Mouse (Mus musculus): ENCODE measurements at regions not wholly inside any gene's neighbourhood (a gene's known extent, or its start where the extent isn't known, plus 50 kb on each side); places are given as distances from the start of the nearest gene placed in this dataset.
"Not testable (repeated sequence)": the region's sequence is repeated elsewhere in the genome, so short reads cannot be mapped to it uniquely, and the experiment has no call there.

DNA sequence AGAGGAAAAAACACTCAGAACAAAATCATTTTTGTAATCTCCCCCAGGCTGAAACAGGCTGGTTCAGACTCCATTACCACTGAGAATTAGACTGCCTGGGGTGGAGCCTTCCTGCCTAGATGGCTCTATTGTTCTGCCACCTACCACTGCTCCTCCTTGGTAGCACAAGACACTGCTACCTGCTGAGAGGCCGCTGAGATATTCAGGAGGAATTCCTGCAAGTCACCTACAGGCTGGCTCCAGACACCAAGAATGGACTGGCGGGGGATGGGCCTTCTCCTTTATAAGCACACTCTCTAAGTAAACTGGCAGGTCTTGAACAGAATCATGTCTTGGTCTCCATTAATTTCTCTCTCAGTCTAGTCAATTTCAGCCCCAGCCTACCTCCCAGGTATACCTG is 3289.4 kb downstream of the Gm37988 start:
- Histone ChIP-seq H3K27me3 (replicated peaks) (no peaks in the 10 kb centered on the region), H3K9ac (ENCODE audit: insufficient read depth, low read depth) (no peak overlapping the region), H3K79me2 (replicated peaks; ENCODE audit: control insufficient read depth, extremely low read depth, insufficient read depth, poor library complexity, severe bottlenecking) (no peaks in the 10 kb centered on the region), H3K9me3 (replicated peaks; ENCODE audit: low read length) (no peaks in the 10 kb centered on the region), H3K4me2 (ENCODE audit: insufficient read depth, low read depth, poor library complexity, severe bottlenecking) (no peak overlapping the region), H3K4me3 (replicated peaks in 1 of 3; ENCODE audit: low read depth in 2 of 3, low read length in 2 of 3, poor library complexity in 1 of 3) (no peak overlapping the region), H3K4me1 (ENCODE audit: control insufficient read depth in 1 of 2, insufficient read depth in 2 of 2) (no peaks in the 10 kb centered on the region), H3K36me3 (replicated peaks in 1 of 2; ENCODE audit: control insufficient read depth in 1 of 2, insufficient read depth in 1 of 2, low read length in 1 of 2) (no peaks in the 10 kb centered on the region), H3K27ac (ENCODE audit: insufficient read depth, low read depth) (no peak overlapping the region)
- no peak for DNase-seq (ENCODE audit: extremely low read depth)
- TF ChIP-seq BHLHE40 (IDR thresholded peaks at IDR 0.05; ENCODE audit: low read depth, low read length) (no peak), GABPA (IDR thresholded peaks at IDR 0.05; ENCODE audit: insufficient replicate concordance, low read depth, low read length) (no peak), CTCF (conservative IDR thresholded peaks at IDR 0.05 in 1 of 2, IDR thresholded peaks at IDR 0.05 in 1 of 2; ENCODE audit: low read depth in 2 of 2, low read length in 2 of 2) (no peak), RAD21 (IDR thresholded peaks at IDR 0.05; ENCODE audit: low read depth, low read length) (no peak), ZNF384 (IDR thresholded peaks at IDR 0.05; ENCODE audit: low read depth, low read length) (no peak), MEF2A (IDR thresholded peaks at IDR 0.05; ENCODE audit: borderline replicate concordance, low read depth, low read length) (no peak), TCF12 (IDR thresholded peaks at IDR 0.05; ENCODE audit: low read depth, low read length) (no peak), JUND (conservative IDR thresholded peaks at IDR 0.05; ENCODE audit: low read depth, low read length) (no peak), MYC (IDR thresholded peaks at IDR 0.05; ENCODE audit: low read depth, low read length) (no peak), TBP (conservative IDR thresholded peaks at IDR 0.05; ENCODE audit: low read depth, low read length) (no peak), MAFK (IDR thresholded peaks at IDR 0.05; ENCODE audit: insufficient replicate concordance, low read length) (no peak), ZC3H11A (IDR thresholded peaks at IDR 0.05; ENCODE audit: low read depth, low read length) (no peak), PAX5 (IDR thresholded peaks at IDR 0.05; ENCODE audit: low read length) (no peak), MXI1 (IDR thresholded peaks at IDR 0.05; ENCODE audit: low read depth, low read length) (no peak), NRF1 (IDR thresholded peaks at IDR 0.05; ENCODE audit: low read depth, low read length) (no peak), RCOR1 (conservative IDR thresholded peaks at IDR 0.05; ENCODE audit: low read depth, low read length) (no peak), USF2 (conservative IDR thresholded peaks at IDR 0.05; ENCODE audit: low read depth, low read length) (no peak), POLR2A (IDR thresholded peaks at IDR 0.05; ENCODE audit: low read depth, low read length) (no peak)
- in situ Hi-C loops (cut with MboI; ENCODE audit: low pct_ligation_motif_present, low pct_unique_long_range_greater_than_20kb, low sequenced_read_pairs), result no loop called here
- dilution Hi-C loops (cut with MboI; ENCODE audit: extremely low pct_ligation_motif_present, extremely low pct_unique_long_range_greater_than_20kb, low sequenced_read_pairs), result no loop called here

DNA sequence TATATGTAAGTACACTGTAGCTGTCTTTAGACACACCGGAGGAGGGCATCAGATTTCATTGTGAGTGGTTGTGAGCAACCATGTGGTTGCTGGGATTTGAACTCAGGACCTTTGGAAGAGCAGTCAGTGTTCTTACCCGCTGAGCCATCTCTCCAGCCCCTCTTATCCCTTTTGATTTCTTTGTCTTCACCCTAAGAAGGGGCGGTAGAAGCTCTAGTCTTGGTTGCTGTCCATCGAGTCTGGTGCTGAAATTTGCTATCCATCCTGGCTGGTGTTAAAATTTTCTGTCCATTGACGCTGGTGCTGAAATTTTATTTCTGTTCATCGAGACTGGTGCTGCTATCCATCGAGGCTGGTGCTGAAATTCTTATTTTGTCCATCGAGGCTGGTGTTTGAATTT is 3290.9 kb upstream of the A830018L16Rik start:
- H3K9ac ChIP-seq (ENCODE audit: insufficient read depth, low read depth); H3K79me2 ChIP-seq (replicated peaks; ENCODE audit: control insufficient read depth, extremely low read depth, insufficient read depth, poor library complexity, severe bottlenecking); H3K27ac ChIP-seq (ENCODE audit: insufficient read depth, low read depth); dilution Hi-C loops (cut with MboI; ENCODE audit: extremely low pct_ligation_motif_present, extremely low pct_unique_long_range_greater_than_20kb, low sequenced_read_pairs); H3K4me1 ChIP-seq (ENCODE audit: control insufficient read depth in 1 of 2, insufficient read depth in 2 of 2); H3K9me3 ChIP-seq (replicated peaks; ENCODE audit: low read length); H3K4me3 ChIP-seq (replicated peaks in 1 of 3; ENCODE audit: low read depth in 2 of 3, low read length in 2 of 3, poor library complexity in 1 of 3); H3K36me3 ChIP-seq (replicated peaks in 1 of 2; ENCODE audit: control insufficient read depth in 1 of 2, insufficient read depth in 1 of 2, low read length in 1 of 2); H3K27me3 ChIP-seq (replicated peaks); H3K4me2 ChIP-seq (ENCODE audit: insufficient read depth, low read depth, poor library complexity, severe bottlenecking); in situ Hi-C loops (cut with MboI; ENCODE audit: low pct_ligation_motif_present, low pct_unique_long_range_greater_than_20kb, low sequenced_read_pairs): not testable (repeated sequence)
- DNase-seq (ENCODE audit: extremely low read depth), result peak; percentile 1

DNA sequence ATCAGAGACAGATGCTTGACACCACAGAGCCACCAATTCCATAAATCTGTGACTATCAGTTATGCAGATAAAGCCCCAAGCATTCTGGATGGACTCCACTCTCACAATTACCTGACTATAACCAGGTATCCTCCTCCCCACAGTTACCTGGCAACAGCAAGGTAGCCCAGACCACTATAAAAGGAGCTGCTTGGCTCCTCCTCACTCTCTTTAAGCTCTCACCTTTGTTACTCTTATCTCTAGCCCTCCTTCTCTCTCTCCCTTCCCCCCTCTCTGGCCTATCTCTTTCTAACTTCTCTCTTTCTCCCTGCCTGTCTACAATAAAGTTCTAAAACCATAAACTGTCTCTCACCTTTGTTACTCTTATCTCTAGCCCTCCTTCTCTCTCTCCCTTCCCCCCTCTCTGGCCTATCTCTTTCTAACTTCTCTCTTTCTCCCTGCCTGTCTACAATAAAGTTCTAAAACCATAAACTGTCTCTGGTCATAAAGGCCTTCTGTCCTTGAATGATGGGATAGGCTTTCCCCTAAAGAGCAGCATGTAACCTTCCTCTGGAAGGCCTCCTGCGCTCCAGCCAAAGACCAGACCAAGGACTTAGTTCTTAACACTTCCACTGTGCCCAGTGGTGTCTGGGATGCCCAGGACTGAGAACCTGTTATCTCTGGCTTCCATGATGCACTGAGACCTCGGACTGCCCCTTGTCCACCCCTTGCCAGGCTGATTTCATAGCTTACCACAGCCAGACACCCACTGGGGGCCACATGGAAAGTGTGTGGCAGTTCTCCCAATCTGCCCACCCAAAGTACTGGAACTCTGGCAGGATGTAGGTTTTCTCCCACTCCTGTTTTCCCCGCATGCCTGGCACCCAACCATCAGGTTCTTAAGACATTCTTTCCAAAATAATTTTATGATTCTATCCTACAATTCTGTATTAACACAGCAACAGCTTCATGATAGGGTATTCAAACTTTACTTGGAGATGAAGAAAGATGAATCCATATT is 3279.2 kb upstream of the A830018L16Rik start:
- H3K4me1 ChIP-seq (ENCODE audit: control insufficient read depth in 1 of 2, insufficient read depth in 2 of 2); H3K36me3 ChIP-seq (replicated peaks in 1 of 2; ENCODE audit: control insufficient read depth in 1 of 2, insufficient read depth in 1 of 2, low read length in 1 of 2); H3K79me2 ChIP-seq (replicated peaks; ENCODE audit: control insufficient read depth, extremely low read depth, insufficient read depth, poor library complexity, severe bottlenecking); H3K4me3 ChIP-seq (replicated peaks in 1 of 3; ENCODE audit: low read depth in 2 of 3, low read length in 2 of 3, poor library complexity in 1 of 3); in situ Hi-C loops (cut with MboI; ENCODE audit: low pct_ligation_motif_present, low pct_unique_long_range_greater_than_20kb, low sequenced_read_pairs); H3K27ac ChIP-seq (ENCODE audit: insufficient read depth, low read depth); DNase-seq (ENCODE audit: extremely low read depth); dilution Hi-C loops (cut with MboI; ENCODE audit: extremely low pct_ligation_motif_present, extremely low pct_unique_long_range_greater_than_20kb, low sequenced_read_pairs); H3K4me2 ChIP-seq (ENCODE audit: insufficient read depth, low read depth, poor library complexity, severe bottlenecking); H3K27me3 ChIP-seq (replicated peaks); H3K9ac ChIP-seq (ENCODE audit: insufficient read depth, low read depth): not testable (repeated sequence)
- peaks cover 15% of the 10 kb centered on the region for H3K9me3 ChIP-seq (replicated peaks; ENCODE audit: low read length)
